Mouse (Mus musculus): ENCODE data around the gene Brwd3.

GRCm38 (mm10) chrX:108842705-108843104 is 8.5 kb upstream of the Brwd3 start:
- no peak for TF ChIP-seq POLR2A (IDR thresholded peaks at IDR 0.05; ENCODE audit: low read depth, low read length)
- TF ChIP-seq CTCF (IDR thresholded peaks at IDR 0.05; ENCODE audit: extremely low read depth, insufficient read depth, insufficient read length, insufficient replicate concordance) = no peak

Data from spleen, adult 2 months (tissue).